Mouse (Mus musculus) intestine, embryonic 14.5 days (tissue): ENCODE results near the gene Ttc34. TPM values are rescaled to one million over a fixed set of nuclear protein-coding genes. Genes with fewer than 3 reads are reported as not detected.
A peak's percentile ranks its signal among the peaks of the same experiment; 100 is the strongest.

ENCODE experiments used
- ATAC-seq: fragments of 200-750 bp; cut with Nextera tagmentation; replicated peaks from 2 replicates; pipeline ENCODE4 v1.8.0; 2017; ENCODE audit warnings: low read depth, moderate number of reproducible peaks, moderate TSS enrichment, moderate library complexity; ENCODE audit not compliant: low FRiP score, low TSS enrichment
- DNase-seq: peaks from one replicate; pipeline ENCODE4 v3.0.0-alpha.2; 2018; ENCODE audit warnings: low spot score
- H3K27ac ChIP-seq: fragments of 300-500 bp; sonication (generic); 2 replicates; pipeline ENCODE4 v1.5.1; 2014; ENCODE audit warnings: low read depth, mild to moderate bottlenecking, control low read depth
- H3K27me3 ChIP-seq: fragments of 300-500 bp; sonication (generic); replicated peaks from 2 replicates; pipeline ENCODE4 v1.6.1; 2014; ENCODE audit warnings: low read length, control low read depth; ENCODE audit not compliant: control insufficient read depth, insufficient read depth
- H3K36me3 ChIP-seq: fragments of 300-500 bp; sonication (generic); 2 replicates; pipeline ENCODE4 v1.6.1; 2014; ENCODE audit warnings: low read length, control low read depth; ENCODE audit not compliant: control insufficient read depth, insufficient read depth
- H3K4me1 ChIP-seq: fragments of 300-500 bp; sonication (generic); replicated peaks from 2 replicates; pipeline ENCODE4 v1.6.1; 2014; ENCODE audit warnings: low read length, control low read depth, mixed read lengths; ENCODE audit not compliant: control insufficient read depth, insufficient read depth
- H3K4me2 ChIP-seq: fragments of 300-500 bp; sonication (generic); 2 replicates; pipeline ENCODE4 v1.6.1; 2014; ENCODE audit warnings: low read length
- H3K4me3 ChIP-seq: fragments of 300-500 bp; sonication (generic); 2 replicates; pipeline ENCODE4 v1.5.1; 2014; ENCODE audit warnings: low read depth, low read length, control low read depth, mixed read lengths
- H3K9ac ChIP-seq: fragments of 300-500 bp; sonication (generic); 2 replicates; pipeline ENCODE4 v1.6.1; 2014; ENCODE audit warnings: mild to moderate bottlenecking, low read length
- H3K9me3 ChIP-seq: fragments of 300-500 bp; sonication (generic); 2 replicates; pipeline ENCODE4 v1.6.1; 2016; ENCODE audit warnings: low read length, control low read depth; ENCODE audit not compliant: control insufficient read depth
- WGBS: fragments of 180-500 bp; shearing (Covaris S2); extraction: QIAGEN DNeasy Blood & Tissue Kit; methylation state at CpG from one replicate; pipeline ENCODE4 v1.1.7; 2014; 5-methylcytosine and 5-hydroxymethylcytosine counted together
- polyA plus RNA-seq: library from polyadenylated mRNA; unstranded; fragments of >200 nt; fragmentation: Nextera tagmentation; extraction: Ambion mirVana; gene quantifications from 2 replicates; pipeline ENCODE4 v1.2.1, GENCODE M21; 2014

The Ttc34 gene
- polyA plus RNA-seq, 1 experiment from 2014 or later: 0.30 TPM

GRCm38 (mm10) chr4:154897676-154898465 is 60.6 kb downstream of the Ttc34 start:
- DNase-seq (no peak), ATAC-seq (no peak)
- H3K4me1 ChIP-seq: peaks cover 11% of the 10 kb centered on the region; the same call in 1 of the 2 replicates
- H3K4me3 ChIP-seq: peak overlapping the region; percentile 60
- peak overlapping the region; percentile 94 for H3K4me2 ChIP-seq
- H3K27me3 ChIP-seq: no peaks in the 10 kb centered on the region
- H3K27ac ChIP-seq: no peak overlapping the region
- H3K36me3 ChIP-seq: no peaks in the 10 kb centered on the region
- WGBS: 67% methylated on average over 6 of the region's 6 CpGs
- no peaks in the 10 kb centered on the region for H3K9me3 ChIP-seq
- H3K9ac ChIP-seq: peak overlapping the region; percentile 56

GRCm38 (mm10) chr4:154898506-154899446 is 61.5 kb downstream of the Ttc34 start, which contains the start of gene Fam213b:
Gene Fam213b, minus strand, starts transcription at chr4:154899135.
- 2% methylated on average over 43 of the region's 43 CpGs for WGBS
- Histone ChIP-seq H3K36me3 (no peaks in the 10 kb centered on the region), H3K4me1 (peaks cover 11% of the 10 kb centered on the region; the same call in 1 of the 2 replicates), H3K4me3 (peak within 1 kb of the TSS; percentile 60), H3K9ac (peak within 1 kb of the TSS; percentile 56), H3K27me3 (no peaks in the 10 kb centered on the region), H3K27ac (no peak within 1 kb of the TSS), H3K4me2 (peak within 1 kb of the TSS; percentile 94), H3K9me3 (no peaks in the 10 kb centered on the region)
- ATAC-seq (peak; percentile 98), DNase-seq (peak; percentile 95)

GRCm38 (mm10) chr4:154902371-154902770 is 65.1 kb downstream of the Ttc34 start:
- no peaks in the 10 kb centered on the region for H3K9me3 ChIP-seq
- H3K9ac ChIP-seq: no peak overlapping the region
- ATAC-seq (no peak), DNase-seq (no peak)
- no peaks in the 10 kb centered on the region for H3K27me3 ChIP-seq
- H3K36me3 ChIP-seq: no peaks in the 10 kb centered on the region
- no peak overlapping the region for H3K27ac ChIP-seq
- H3K4me1 ChIP-seq: peaks cover 11% of the 10 kb centered on the region; the same call in 1 of the 2 replicates
- WGBS: 85% methylated on average over 2 of the region's 2 CpGs
- no peak overlapping the region for H3K4me3 ChIP-seq
- no peak overlapping the region for H3K4me2 ChIP-seq

GRCm38 (mm10) chr4:154904185-154905071 is 67.2 kb downstream of the Ttc34 start:
- Histone ChIP-seq H3K27me3 (no peaks in the 10 kb centered on the region), H3K4me2 (peak overlapping the region; percentile 64), H3K36me3 (no peaks in the 10 kb centered on the region), H3K4me3 (peak overlapping the region; percentile 42), H3K27ac (no peak overlapping the region), H3K9ac (peak overlapping the region; percentile 34), H3K9me3 (no peaks in the 10 kb centered on the region), H3K4me1 (peaks cover 5% of the 10 kb centered on the region; the same call in 1 of the 2 replicates)
- DNase-seq (peak; percentile 84), ATAC-seq (peak; percentile 89)
- under 1% methylated on average over 16 of the region's 16 CpGs for WGBS

- Histone ChIP-seq H3K9ac (no peak overlapping the region), H3K4me3 (no peak overlapping the region), H3K4me1 (peaks cover 16% of the 10 kb centered on the region), H3K27ac (0 out of 2 replicates have a peak overlapping the region, but pooled peaks have one; percentile 47), H3K36me3 (no peaks in the 10 kb centered on the region), H3K9me3 (no peaks in the 10 kb centered on the region), H3K4me2 (0 out of 2 replicates have a peak overlapping the region, but pooled peaks have one; percentile 8), H3K27me3 (no peaks in the 10 kb centered on the region)
- ATAC-seq (peak; percentile 72), DNase-seq (peak; percentile 89)
- WGBS: 44% methylated on average over 17 of the region's 17 CpGs
Observed at GRCm38 (mm10) chr4:154907833-154908232, 70.6 kb downstream of the Ttc34 start.

- WGBS: 79% methylated on average over 5 of the region's 5 CpGs
Observed at GRCm38 (mm10) chr4:154908490-154908889, 71.2 kb downstream of the Ttc34 start.

GRCm38 (mm10) chr4:154910606-154911522 is 73.6 kb downstream of the Ttc34 start:
- Histone ChIP-seq H3K9ac (peak overlapping the region; percentile 17; the same call in 1 of the 2 replicates), H3K27me3 (no peaks in the 10 kb centered on the region), H3K4me2 (peak overlapping the region; percentile 22; the same call in 1 of the 2 replicates), H3K27ac (no peak overlapping the region), H3K36me3 (no peaks in the 10 kb centered on the region), H3K9me3 (no peaks in the 10 kb centered on the region), H3K4me3 (no peak overlapping the region), H3K4me1 (peaks cover 16% of the 10 kb centered on the region)
- DNase-seq: no peak
- WGBS: 27% methylated on average over 15 of the region's 15 CpGs
- no peak for ATAC-seq

More at GRCm38 (mm10) chr4:154908490-154908889, 71.2 kb downstream of the Ttc34 start:
- no peaks in the 10 kb centered on the region for H3K27me3 ChIP-seq
- H3K4me3 ChIP-seq: no peak overlapping the region
- no peaks in the 10 kb centered on the region for H3K36me3 ChIP-seq
- DNase-seq: no peak
- no peak for ATAC-seq
- no peak overlapping the region for H3K27ac ChIP-seq
- no peak overlapping the region for H3K9ac ChIP-seq
- H3K4me2 ChIP-seq: no peak overlapping the region
- H3K9me3 ChIP-seq: no peaks in the 10 kb centered on the region
- H3K4me1 ChIP-seq: peaks cover 16% of the 10 kb centered on the region
